Mouse (Mus musculus) layer of hippocampus, postnatal 36 days (tissue): Measurements from ENCODE around the gene Alkbh2. TPM values are rescaled to one million over a fixed set of nuclear protein-coding genes. Genes with fewer than 3 reads are reported as not detected.

Experiments used
- DNase-seq, 2 experiments: peaks; one replicate each; pipeline ENCODE4 v3.0.0; 2022
- total RNA-seq, 2 experiments: library from RNA; stranded (reverse); gene quantifications; 2 replicates each; pipeline ENCODE4 v1.2.3; 2021

The Alkbh2 gene
- total RNA-seq, 2 experiments from 2014 or later, result 5.8 to 5.9 TPM

DNA sequence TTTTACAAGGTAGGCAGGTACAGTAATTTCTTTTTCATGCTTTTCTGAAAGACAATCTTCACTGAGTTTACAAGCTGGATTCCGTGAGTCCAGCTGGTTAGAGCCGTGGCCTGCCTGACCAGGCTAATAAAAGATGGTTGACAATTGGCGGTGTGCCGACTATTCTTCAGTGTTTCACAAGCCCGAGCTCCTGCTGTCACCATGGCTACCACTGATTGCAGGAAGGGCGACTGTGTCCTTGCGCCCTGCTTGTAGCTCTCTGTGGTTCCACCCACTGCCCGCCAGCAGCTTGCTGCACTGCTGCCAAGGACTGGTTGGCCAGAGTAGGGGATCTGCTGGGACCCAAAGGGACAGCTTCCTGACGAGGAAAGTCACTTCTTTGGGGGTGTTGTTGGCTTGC is 11.2 kb upstream of the Alkbh2 start:
- peak; percentile 67 to 73 for DNase-seq

GRCm38 (mm10) chr5:114138277-114139164 is 10.5 kb upstream of the Alkbh2 start:
- DNase-seq, result no peak

- no peak for DNase-seq
Observed at GRCm38 (mm10) chr5:114137481-114138276, 9.7 kb upstream of the Alkbh2 start.

- no peak for DNase-seq
Observed at GRCm38 (mm10) chr5:114135516-114135915, 7.5 kb upstream of the Alkbh2 start.

DNA sequence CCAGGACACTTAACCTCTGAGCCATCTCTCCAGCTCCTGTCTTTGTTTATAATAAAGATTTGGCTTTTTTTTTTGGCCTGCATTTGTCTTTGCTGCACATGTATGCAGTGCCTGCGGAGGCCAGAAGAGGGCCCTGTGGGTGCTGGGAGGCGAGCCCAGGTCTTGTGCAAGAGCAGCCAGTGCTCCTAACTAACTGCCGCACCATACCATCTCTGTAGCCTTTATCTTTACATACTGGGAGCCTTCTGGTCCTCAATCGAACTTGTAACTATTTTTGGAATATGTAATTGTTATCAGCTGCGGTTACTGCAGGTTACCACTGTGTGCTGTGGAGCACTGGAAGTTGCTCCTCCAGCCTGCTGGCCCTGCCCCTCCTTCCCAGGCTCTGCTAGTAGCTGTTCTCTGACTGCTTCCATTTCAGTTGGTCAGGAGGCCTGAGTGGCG is 6.1 kb upstream of the Alkbh2 start:
- DNase-seq, result peak in 1 of 2 experiments; percentile 16

- DNase-seq, result no peak
Observed at GRCm38 (mm10) chr5:114132841-114133240, 4.8 kb upstream of the Alkbh2 start.

GRCm38 (mm10) chr5:114131521-114131840 is 3.5 kb upstream of the Alkbh2 start:
- no peak for DNase-seq

- DNase-seq, result peak; percentile 92 to 94
Observed at GRCm38 (mm10) chr5:114130698-114131520, 2.9 kb upstream of the Alkbh2 start.

- no peak for DNase-seq
Observed at GRCm38 (mm10) chr5:114130211-114130605, 2.2 kb upstream of the Alkbh2 start, which contains the start of gene Ung. Gene Ung, plus strand, starts transcription at chr5:114130386.

- DNase-seq, result no peak
Observed at GRCm38 (mm10) chr5:114129550-114130210, 1.7 kb upstream of the Alkbh2 start.

DNA sequence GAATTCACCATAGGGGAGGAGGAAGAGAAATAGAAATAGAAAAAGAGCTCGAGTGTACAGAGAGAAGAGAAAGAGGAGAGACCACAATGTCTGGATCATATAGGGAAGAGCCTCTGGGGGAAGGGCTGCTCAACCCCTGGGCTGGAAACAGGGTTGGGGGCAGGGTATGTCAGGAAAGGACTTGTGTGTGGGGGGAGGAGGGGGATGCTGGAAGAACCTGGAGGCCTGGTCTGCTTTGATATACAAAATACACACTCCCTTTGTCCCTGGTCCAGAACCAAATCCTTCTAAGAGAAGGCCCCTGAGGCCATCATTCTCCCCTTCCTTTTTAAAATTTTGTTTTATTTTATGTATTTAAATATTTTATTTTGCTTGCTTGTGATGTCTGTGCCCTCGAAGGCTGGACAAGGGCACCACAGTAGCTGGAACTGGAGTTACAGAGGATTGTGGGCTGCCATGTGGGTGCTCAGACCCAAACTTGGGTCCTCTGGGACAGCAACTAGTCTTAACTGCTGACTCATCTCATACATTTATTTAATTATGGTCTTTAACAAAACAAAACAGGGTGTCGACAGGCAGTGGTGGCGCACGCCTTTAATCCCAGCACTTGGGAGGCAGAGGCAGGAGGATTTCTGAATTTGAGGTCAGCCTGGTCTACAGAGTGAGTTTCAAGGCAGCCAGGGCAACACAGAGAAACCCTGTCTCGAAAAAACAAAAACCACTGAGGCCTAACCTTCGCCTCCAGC is 1.3 kb downstream of the Alkbh2 start:
- DNase-seq, result no peak

DNA sequence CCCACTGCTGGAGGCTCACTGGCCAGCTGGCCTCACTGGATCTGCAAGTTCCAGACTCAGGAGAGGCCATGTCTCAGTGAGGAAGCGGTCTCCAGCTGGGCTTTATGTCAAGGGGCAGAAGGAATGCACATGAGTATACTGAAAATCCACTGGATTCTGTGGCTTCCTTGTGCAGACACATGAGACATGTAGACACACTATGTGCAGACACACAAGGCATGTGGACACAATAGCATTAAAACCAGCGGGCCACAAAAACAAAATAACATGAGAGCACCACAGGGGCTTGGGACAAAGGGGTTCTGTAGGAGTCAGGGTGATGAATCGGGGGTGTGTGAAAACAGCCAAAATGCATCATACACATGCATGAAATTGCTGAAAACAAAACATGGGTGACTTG is 2.0 kb downstream of the Alkbh2 start:
- no peak for DNase-seq

DNA sequence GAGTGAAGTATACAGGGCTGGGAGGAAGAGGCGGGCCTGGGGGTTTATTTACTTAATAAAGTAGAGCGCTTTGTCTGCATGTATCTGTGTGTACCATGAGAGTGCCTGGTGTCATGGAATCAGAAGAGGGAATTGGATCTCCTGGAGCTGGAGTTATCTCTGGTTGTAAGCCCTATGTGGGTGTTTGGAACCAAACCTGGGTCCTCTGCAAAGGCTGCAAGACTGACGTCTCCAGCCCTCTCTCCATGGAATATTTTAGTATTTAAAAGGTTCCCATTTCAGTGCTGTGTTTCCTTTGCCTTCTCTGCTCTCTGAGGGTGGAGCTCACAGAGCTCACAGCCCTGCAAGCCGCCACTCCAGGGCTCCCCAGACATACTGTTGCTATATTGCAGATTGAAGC is 8.2 kb downstream of the Alkbh2 start:
- DNase-seq, result no peak

DNA sequence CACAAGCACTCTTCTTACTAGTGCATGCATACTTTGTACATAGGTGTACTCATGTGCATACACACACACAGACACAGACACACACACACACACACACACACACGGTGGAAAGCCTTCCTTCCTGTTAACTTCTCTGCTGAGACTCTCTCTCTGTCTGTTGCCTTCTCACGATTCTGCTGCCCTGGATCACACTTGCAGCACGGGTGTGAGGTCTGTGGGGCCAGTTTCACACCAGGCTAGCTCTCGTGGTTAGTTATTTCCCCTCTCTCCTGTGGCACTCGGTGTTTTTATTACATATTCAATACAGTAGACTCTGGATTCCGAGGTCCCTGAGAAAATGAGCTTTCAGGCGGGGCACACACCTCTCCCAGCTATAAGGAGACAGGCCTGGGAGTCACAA is 11.4 kb downstream of the Alkbh2 start:
- no peak for DNase-seq

DNA sequence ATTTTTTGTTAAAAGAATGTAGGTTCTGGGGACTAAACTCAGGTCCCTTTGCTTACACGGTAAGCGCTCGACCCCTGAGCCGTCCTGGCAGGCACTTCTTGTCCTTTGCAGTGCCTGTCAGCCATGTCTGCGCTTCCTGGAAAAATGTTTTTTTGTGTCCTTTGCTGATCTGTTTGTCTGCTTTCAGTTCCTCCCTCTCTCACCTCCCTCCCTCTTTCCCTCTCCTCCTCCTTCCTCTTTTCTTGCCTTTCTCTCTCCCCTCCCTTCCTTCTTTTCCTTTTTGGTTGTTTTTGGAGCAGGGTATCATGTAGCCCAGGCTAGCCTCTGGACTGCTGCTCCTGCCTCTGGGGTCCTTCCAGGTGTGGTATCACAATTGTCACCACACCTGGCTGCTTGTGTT is 13.0 kb downstream of the Alkbh2 start:
- no peak for DNase-seq

- DNase-seq, result no peak
Observed at GRCm38 (mm10) chr5:114113334-114113733, 14.7 kb downstream of the Alkbh2 start.

- DNase-seq, result no peak
Observed at GRCm38 (mm10) chr5:114106391-114106935, 21.6 kb downstream of the Alkbh2 start.

- DNase-seq, result peak in 1 of 2 experiments; percentile 34
Observed at GRCm38 (mm10) chr5:114102807-114103206, 25.2 kb downstream of the Alkbh2 start.

- no peak for DNase-seq
Observed at GRCm38 (mm10) chr5:114101873-114102272, 26.1 kb downstream of the Alkbh2 start.

DNA sequence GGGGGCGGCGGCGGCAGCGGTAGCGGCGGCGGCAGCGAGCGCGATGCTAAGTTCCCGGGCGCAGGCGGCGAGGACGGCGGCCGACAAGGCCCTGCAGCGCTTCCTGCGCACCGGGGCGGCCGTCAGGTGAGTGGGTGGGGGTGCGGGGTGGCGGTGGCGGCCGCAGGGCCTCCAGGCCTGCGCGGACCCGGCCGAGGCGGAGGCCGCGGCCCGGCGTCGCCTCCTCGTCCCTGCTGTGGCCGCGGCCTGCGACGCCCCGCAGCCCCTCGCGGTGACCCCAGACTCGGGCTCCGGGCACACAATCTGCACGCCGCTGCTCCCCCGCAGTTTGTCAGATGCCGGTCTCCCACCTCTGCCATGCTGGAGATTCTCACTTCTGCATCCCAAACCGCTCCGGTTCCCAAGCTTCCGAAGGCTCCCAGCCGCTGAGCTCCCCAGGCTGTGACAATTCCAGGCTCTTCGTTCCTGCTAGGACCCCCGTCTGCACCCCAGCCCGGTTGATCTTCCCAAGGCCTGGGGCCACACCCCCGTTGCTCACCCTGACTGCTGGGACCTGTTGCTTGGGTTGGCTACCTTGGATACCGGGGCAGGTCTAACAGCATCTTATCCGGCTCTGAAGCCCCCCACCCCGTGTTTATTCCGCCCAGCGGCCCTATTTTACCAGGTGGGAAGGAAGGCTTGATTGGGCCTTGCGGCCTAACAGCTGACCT is 27.5 kb downstream of the Alkbh2 start:
- DNase-seq, result no peak
